Mouse (Mus musculus) small intestine, adult 2 months (tissue): ENCODE data around the gene Podxl2. TPM values are rescaled to one million over a fixed set of nuclear protein-coding genes. Genes with fewer than 3 reads are reported as not detected.

ENCODE experiments used
- H3K27ac ChIP-seq: fragments of 200-500 bp; 2 replicates; pipeline ENCODE4 v1.5.1; 2012; ENCODE audit warnings: low read depth, low read length, control low read depth, inconsistent platforms; ENCODE audit not compliant: insufficient read depth
- H3K27me3 ChIP-seq: fragments of 200-500 bp; 2 replicates; pipeline ENCODE4 v1.6.1; 2012; ENCODE audit warnings: mild to moderate bottlenecking, moderate library complexity, low read length, inconsistent platforms; ENCODE audit not compliant: control insufficient read depth, insufficient read depth
- H3K36me3 ChIP-seq: fragments of 200-500 bp; 2 replicates; pipeline ENCODE4 v1.6.1; 2012; ENCODE audit warnings: mild to moderate bottlenecking, low read length, control low read depth, inconsistent platforms; ENCODE audit not compliant: control insufficient read depth, insufficient read depth
- H3K4me1 ChIP-seq: fragments of 200-500 bp; 2 replicates; pipeline ENCODE4 v1.6.1; 2012; ENCODE audit warnings: low read length, inconsistent platforms, mixed read lengths; ENCODE audit not compliant: control insufficient read depth, insufficient read depth, insufficient read length
- H3K4me3 ChIP-seq: fragments of 200-500 bp; 2 replicates; pipeline ENCODE4 v1.5.1; 2012; ENCODE audit warnings: low read depth, mild to moderate bottlenecking, control low read depth, inconsistent platforms, low read length, moderate library complexity
- CTCF ChIP-seq: fragments of 200-500 bp; IDR thresholded peaks from 2 replicates; pipeline ENCODE4 v1.5.1; 2012; ENCODE audit warnings: low read depth, mild to moderate bottlenecking, control low read depth, inconsistent platforms, low read length, moderate library complexity, mixed read lengths; ENCODE audit not compliant: insufficient replicate concordance, insufficient read length; ENCODE audit errors: extremely low read depth
- POLR2A ChIP-seq: fragments of 200-500 bp; IDR thresholded peaks from 2 replicates; pipeline ENCODE4 v1.6.1; 2012; ENCODE audit warnings: low read depth, mild to moderate bottlenecking, control low read depth, inconsistent platforms, low read length, moderate library complexity
- WGBS: fragments of 180-500 bp; shearing (Covaris S2); methylation state at CpG from one replicate; pipeline ENCODE4 v1.1.7; 2018; 5-methylcytosine and 5-hydroxymethylcytosine counted together
- polyA plus RNA-seq: library from polyadenylated mRNA; depleted of rRNA; stranded (reverse); fragments of >200 nt; gene quantifications from 2 replicates; pipeline ENCODE4 v1.2.3, GENCODE M21; 2012; rRNA removed

Podxl2 gene
- 13.6 and 22.1 TPM in 2 replicates for polyA plus RNA-seq

DNA sequence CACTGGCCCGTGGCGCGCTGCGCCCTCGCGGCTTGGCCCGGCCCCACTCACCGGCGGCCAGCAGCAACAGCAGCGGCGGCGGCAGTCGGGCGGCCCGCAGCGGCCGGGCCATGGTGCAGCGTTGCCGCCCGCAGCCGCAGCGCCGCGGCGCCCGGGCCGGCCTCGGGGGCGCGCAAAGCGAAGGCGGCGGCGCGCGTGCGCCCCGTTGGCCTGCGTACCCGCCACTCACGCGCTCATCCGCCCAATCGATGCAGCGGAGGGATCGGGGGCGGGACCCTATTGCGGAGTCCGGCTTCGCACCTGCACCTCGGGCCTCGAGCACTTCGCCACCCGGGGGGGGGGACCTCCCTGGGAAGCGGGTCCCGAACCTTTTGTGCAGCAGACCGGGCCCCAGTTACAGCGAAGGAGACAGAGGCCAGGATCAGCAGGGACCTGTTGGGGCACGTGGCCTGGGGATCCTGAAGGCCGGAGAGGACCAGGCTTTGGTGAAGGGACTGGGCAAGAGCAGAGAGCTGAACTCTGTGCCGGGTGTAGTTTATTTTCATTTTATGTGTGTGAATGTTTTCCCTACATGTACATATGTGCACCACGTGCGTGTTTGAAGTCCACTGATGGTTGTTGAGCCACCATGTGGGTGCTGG is at the start of gene Podxl2:
Podxl2 (minus strand) TSS at position 177 of the 641 bp plus-strand sequence.
- peaks cover 7% of the 10 kb centered on the region for H3K27me3 ChIP-seq
- H3K4me3 ChIP-seq: peak within 1 kb of the TSS; percentile 54
- H3K4me1 ChIP-seq: peaks cover 2% of the 10 kb centered on the region; the same call in 1 of the 2 replicates
- WGBS: 9% methylated on average over 63 of the region's 63 CpGs
- H3K27ac ChIP-seq: no peak within 1 kb of the TSS
- H3K36me3 ChIP-seq: no peaks in the 10 kb centered on the region
- no peak for TF ChIP-seq CTCF
- no peak for TF ChIP-seq POLR2A

DNA sequence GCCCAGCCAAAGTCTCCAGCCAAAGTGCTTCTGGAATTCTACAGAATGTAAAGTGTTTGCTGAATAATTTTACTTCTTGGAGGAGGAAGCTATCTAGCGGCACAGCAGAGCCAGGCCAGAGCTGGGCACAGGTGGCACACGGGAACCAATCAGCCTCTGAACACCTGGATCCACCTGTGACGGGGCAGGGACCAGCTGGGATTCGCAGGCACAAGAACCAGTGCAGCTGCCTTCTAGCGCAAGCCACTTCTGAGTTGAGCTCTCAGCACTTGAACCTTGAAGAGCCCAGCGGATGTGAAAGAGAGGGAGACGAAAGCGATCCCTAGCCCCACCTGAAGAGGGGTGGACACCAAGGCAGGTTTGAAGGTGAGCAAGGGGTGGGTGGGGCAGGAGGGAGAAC is 44.0 kb upstream of the Podxl2 start:
- H3K36me3 ChIP-seq: no peaks in the 10 kb centered on the region
- TF ChIP-seq CTCF (no peak), POLR2A (no peak)
- H3K4me1 ChIP-seq: no peaks in the 10 kb centered on the region
- no peak overlapping the region for H3K4me3 ChIP-seq
- H3K27ac ChIP-seq: no peak overlapping the region
- WGBS: 73% methylated on average over 8 of the region's 8 CpGs
- H3K27me3 ChIP-seq: no peaks in the 10 kb centered on the region

DNA sequence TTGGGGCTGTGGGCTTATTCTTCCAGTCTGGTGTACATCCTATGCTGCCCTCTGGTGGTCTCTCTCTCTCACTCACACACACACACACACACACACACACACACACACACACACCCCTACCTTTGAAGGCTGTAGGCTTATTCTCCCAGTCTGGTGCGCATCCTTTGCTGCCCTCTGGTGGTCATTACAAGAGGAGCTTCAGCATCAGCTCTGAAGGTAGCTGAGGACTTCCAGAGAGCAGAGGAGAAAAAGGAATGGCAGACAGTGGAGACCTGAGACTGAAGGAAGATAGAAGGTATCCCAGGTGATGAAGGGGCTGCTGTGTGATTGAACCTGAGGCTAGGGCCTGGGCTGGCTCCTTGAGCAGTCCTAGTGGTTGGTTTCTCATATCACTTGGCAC is 41.3 kb upstream of the Podxl2 start:
- TF ChIP-seq POLR2A (no peak), CTCF (peak; percentile 64; the same call in 1 of the 2 replicates)
- Histone ChIP-seq H3K4me1 (no peaks in the 10 kb centered on the region), H3K27ac (no peak overlapping the region), H3K36me3 (peaks cover 13% of the 10 kb centered on the region), H3K27me3 (no peaks in the 10 kb centered on the region), H3K4me3 (no peak overlapping the region)
- 63% methylated on average over 1 of the region's 1 CpGs for WGBS

- Histone ChIP-seq H3K4me3 (no peak overlapping the region), H3K27ac (no peak overlapping the region), H3K36me3 (peaks cover 16% of the 10 kb centered on the region), H3K27me3 (no peaks in the 10 kb centered on the region), H3K4me1 (no peaks in the 10 kb centered on the region)
- TF ChIP-seq POLR2A (no peak), CTCF (no peak)
- WGBS: 84% methylated on average over 4 of the region's 4 CpGs
Measured at GRCm38 (mm10) chr6:88915510-88915909, 40.7 kb upstream of the Podxl2 start.

DNA sequence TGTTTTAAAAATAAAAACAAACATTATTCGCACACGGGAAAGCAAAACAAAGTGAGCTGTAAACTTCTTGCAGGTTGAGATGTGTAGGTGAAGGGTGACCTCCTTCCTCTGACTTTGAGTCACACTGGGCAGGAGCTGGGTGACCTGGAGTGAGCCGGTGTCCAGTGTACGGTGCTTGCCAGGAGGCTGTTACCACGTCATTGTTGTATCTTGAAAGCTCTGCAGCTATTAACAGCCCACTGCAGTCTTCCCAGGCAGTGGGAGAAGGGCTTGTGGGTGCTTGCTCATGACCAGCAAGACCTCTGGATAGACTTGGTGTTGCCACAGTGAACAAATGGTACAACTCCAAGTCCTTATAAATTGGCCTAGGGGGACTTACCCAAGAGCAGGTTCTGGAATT is 40.0 kb upstream of the Podxl2 start:
- H3K4me1 ChIP-seq: no peaks in the 10 kb centered on the region
- peaks cover 23% of the 10 kb centered on the region for H3K36me3 ChIP-seq
- H3K4me3 ChIP-seq: no peak overlapping the region
- H3K27ac ChIP-seq: no peak overlapping the region
- 78% methylated on average over 5 of the region's 5 CpGs for WGBS
- no peaks in the 10 kb centered on the region for H3K27me3 ChIP-seq
- TF ChIP-seq POLR2A (no peak), CTCF (no peak)

DNA sequence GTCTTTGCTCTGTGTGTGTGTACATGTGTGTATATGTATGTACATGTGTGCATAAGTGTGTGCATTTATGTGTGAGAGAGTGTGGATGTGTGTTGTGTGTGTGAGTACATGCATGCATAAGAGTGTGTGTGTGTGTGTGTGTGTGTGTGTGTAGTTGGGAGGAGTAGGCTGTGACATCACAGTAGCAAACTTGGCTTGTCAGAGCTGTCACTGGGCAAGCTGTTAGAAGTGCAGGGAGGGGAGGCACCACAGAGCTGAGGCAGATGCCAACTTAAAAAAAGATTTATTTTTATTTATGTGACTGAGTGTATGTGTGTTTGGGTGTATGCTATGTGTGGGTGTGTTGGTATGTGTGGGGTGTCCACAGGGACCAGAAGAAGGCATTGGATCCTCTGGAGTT is 38.6 kb upstream of the Podxl2 start:
- peaks cover 32% of the 10 kb centered on the region for H3K36me3 ChIP-seq
- H3K4me3 ChIP-seq: no peak overlapping the region
- no peaks in the 10 kb centered on the region for H3K27me3 ChIP-seq
- no peaks in the 10 kb centered on the region for H3K4me1 ChIP-seq
- TF ChIP-seq POLR2A: no peak
- TF ChIP-seq CTCF: no peak
- no peak overlapping the region for H3K27ac ChIP-seq

DNA sequence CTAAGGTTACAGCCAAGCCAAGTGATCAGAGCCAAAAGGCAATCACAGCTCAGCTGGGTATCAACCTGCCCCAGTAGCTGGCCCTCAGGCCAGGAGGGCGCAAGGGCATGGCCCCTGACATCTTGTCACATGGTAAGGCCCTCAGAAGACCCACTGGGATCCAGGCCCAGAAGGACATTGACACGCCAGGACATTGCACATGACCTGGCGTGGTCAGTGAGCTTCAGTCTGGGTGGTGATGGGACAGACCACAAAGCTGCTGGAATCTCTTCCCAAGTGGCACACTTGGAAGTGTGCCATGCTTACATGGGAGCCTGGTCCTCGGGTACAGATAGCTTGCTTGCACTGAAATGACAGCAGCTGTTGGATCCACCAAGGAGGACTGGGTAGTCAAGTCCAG is 38.2 kb upstream of the Podxl2 start:
- H3K27ac ChIP-seq: no peak overlapping the region
- TF ChIP-seq CTCF (no peak), POLR2A (no peak)
- 73% methylated on average over 4 of the region's 4 CpGs for WGBS
- H3K27me3 ChIP-seq: no peaks in the 10 kb centered on the region
- peaks cover 32% of the 10 kb centered on the region for H3K36me3 ChIP-seq
- no peaks in the 10 kb centered on the region for H3K4me1 ChIP-seq
- H3K4me3 ChIP-seq: no peak overlapping the region
